29 mouse cellular contexts compared by ENCODE assay signal in the genomic region with DNA sequence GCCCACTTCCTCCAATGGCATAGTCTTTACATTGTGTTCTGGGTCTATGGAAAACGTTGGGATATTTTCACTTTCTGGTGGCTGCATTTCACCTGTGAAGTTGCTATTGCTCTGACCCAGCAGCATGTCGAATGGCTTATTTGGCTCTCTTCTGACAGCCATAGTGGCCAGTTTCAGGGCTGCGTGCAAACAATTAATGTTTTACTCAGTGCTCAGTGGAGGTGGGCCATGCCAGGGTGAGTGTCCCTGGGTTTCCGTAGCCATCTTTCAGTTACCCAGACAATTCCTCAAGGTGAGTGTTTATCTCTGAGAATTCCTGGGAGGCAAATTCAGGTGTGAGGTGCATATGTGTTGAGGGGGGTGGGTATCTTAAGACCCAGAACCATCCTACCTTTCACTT.
A peak's percentile ranks its signal among the peaks of the same experiment; 100 is the strongest.
DNase-seq lines count a peak whose midpoint lies in the region; ATAC-seq and TF ChIP-seq lines count a peak whose summit lies in the region.
"Had no signal": no experiment of that assay in that cellular context is flagged by ENCODE, and none has a peak within 500 bp of the region (broad histone marks: within the 10 kb centered on the region; RNA-seq: fewer than 3 reads in every experiment).

No protein-coding gene starts in this region.

- ATAC-seq in intestine, postnatal 0 days = no peak
- ATAC-seq in intestine, embryonic 16.5 days = no peak
- ATAC-seq in midbrain, embryonic 11.5 days (ENCODE audit: low FRiP score) = no peak
- ATAC-seq: activated CD4-positive, CD25-positive, alpha-beta regulatory T cell, adult 4 months; forebrain, embryonic 16.5 days had no signal

- intact Hi-C loops in gastrocnemius, postnatal 36 days (cut with DNase I) = no loop called here

- TF ChIP-seq CTCF in intestine, postnatal 0 days (IDR thresholded peaks at IDR 0.05; ENCODE audit: low read depth) = no peak

- no peaks in the 10 kb centered on the region for H3K27me3 ChIP-seq in intestine, postnatal 0 days (replicated peaks; ENCODE audit: control insufficient read depth, insufficient read depth, low read length)
- H3K27me3 ChIP-seq in intestine, embryonic 16.5 days (replicated peaks; ENCODE audit: control insufficient read depth, insufficient read depth, low read length) = no peaks in the 10 kb centered on the region
- no peaks in the 10 kb centered on the region for H3K27me3 ChIP-seq in midbrain, embryonic 11.5 days (ENCODE audit: control insufficient read depth, insufficient read depth, low read length)
- no peaks in the 10 kb centered on the region for H3K27me3 ChIP-seq in midbrain, embryonic 10.5 days (ENCODE audit: low read depth, poor library complexity, severe bottlenecking)
- H3K27me3 ChIP-seq: CH12.LX; heart, embryonic 13.5 days; hindbrain, embryonic 15.5 days; limb, embryonic 13.5 days; liver, embryonic 15.5 days had no signal

- no peaks in the 10 kb centered on the region for H3K9me3 ChIP-seq in intestine, postnatal 0 days (ENCODE audit: control insufficient read depth)
- no peaks in the 10 kb centered on the region for H3K9me3 ChIP-seq in intestine, embryonic 16.5 days (ENCODE audit: control insufficient read depth, low read length)
- H3K9me3 ChIP-seq in midbrain, embryonic 11.5 days (ENCODE audit: control insufficient read depth, low read length) = no peaks in the 10 kb centered on the region
- no peaks in the 10 kb centered on the region for H3K9me3 ChIP-seq in midbrain, embryonic 10.5 days (replicated peaks)
- H3K9me3 ChIP-seq: heart, embryonic 13.5 days; hindbrain, embryonic 15.5 days; limb, embryonic 13.5 days; liver, embryonic 15.5 days had no signal

- H3K9ac ChIP-seq in intestine, postnatal 0 days (ENCODE audit: low read depth, low read length) = no peak overlapping the region
- H3K9ac ChIP-seq in intestine, embryonic 16.5 days (ENCODE audit: low read depth, low read length) = no peak overlapping the region
- no peak overlapping the region for H3K9ac ChIP-seq in midbrain, embryonic 11.5 days (ENCODE audit: low read length)
- H3K9ac ChIP-seq: heart, embryonic 13.5 days; hindbrain, embryonic 15.5 days; limb, embryonic 13.5 days; liver, embryonic 15.5 days had no signal

- H3K4me3 ChIP-seq in intestine, postnatal 0 days (ENCODE audit: low read depth, low read length) = no peak overlapping the region
- H3K4me3 ChIP-seq in intestine, embryonic 16.5 days (ENCODE audit: low read length) = no peak overlapping the region
- H3K4me3 ChIP-seq in midbrain, embryonic 11.5 days (ENCODE audit: low read depth, low read length) = no peak overlapping the region
- H3K4me3 ChIP-seq in midbrain, embryonic 10.5 days = no peak overlapping the region
- H3K4me3 ChIP-seq: erythroblast, embryonic 14.5 days; gastrocnemius, adult 2 months; heart, embryonic 13.5 days; hindbrain, embryonic 15.5 days; limb, embryonic 13.5 days; liver, embryonic 15.5 days; megakaryocyte, embryonic 14.5 days had no signal

- 0 out of 2 replicates have a peak overlapping the region, but pooled peaks have one; percentile 7 for H3K4me2 ChIP-seq in intestine, postnatal 0 days (replicated peaks; ENCODE audit: low read depth)
- H3K4me2 ChIP-seq in intestine, embryonic 16.5 days (ENCODE audit: low read depth, low read length) = no peak overlapping the region
- H3K4me2 ChIP-seq in midbrain, embryonic 11.5 days = no peak overlapping the region
- H3K4me2 ChIP-seq: heart, embryonic 13.5 days; hindbrain, embryonic 15.5 days; limb, embryonic 13.5 days; liver, embryonic 15.5 days had no signal

- H3K36me3 ChIP-seq in intestine, postnatal 0 days (ENCODE audit: control insufficient read depth, insufficient read depth) = no peaks in the 10 kb centered on the region
- H3K36me3 ChIP-seq in intestine, embryonic 16.5 days (ENCODE audit: control insufficient read depth, insufficient read depth, low read length) = no peaks in the 10 kb centered on the region
- no peaks in the 10 kb centered on the region for H3K36me3 ChIP-seq in midbrain, embryonic 11.5 days (ENCODE audit: control insufficient read depth, insufficient read depth, low read length)
- no peaks in the 10 kb centered on the region for H3K36me3 ChIP-seq in midbrain, embryonic 10.5 days
- H3K36me3 ChIP-seq: heart, embryonic 13.5 days; hindbrain, embryonic 15.5 days; limb, embryonic 13.5 days; liver, embryonic 15.5 days had no signal

- DNase-seq in midbrain, embryonic 11.5 days (ENCODE audit: low spot score, missing footprints) = peak; percentile 21
- no peak for DNase-seq in midbrain, embryonic 10.5 days (ENCODE audit: low spot score)
- peak; percentile 24 for DNase-seq in kidney, postnatal 14 days
- no peak for DNase-seq in gastrocnemius, postnatal 36 days
- no peak for DNase-seq in thymus, postnatal 14 days
- DNase-seq in ovary, adult 18-20 months (ENCODE audit: low spot score) = no peak
- DNase-seq: adrenal gland, adult 2 months; adrenal gland, postnatal 36 days; cerebellum, adult 18-20 months; cerebellum, postnatal 10 days; gastrocnemius, adult 2 months; heart, postnatal 10 days; lung, postnatal 4 days; midbrain, embryonic 14.5 days; right cerebral cortex, postnatal 25 days; thymus, adult 2 months; thymus, postnatal 4 days had no signal

- H3K27ac ChIP-seq in intestine, postnatal 0 days (ENCODE audit: low read depth, low read length) = no peak overlapping the region
- H3K27ac ChIP-seq in intestine, embryonic 16.5 days (ENCODE audit: low read length) = no peak overlapping the region
- no peak overlapping the region for H3K27ac ChIP-seq in midbrain, embryonic 11.5 days (ENCODE audit: low read depth, low read length)
- no peak overlapping the region for H3K27ac ChIP-seq in midbrain, embryonic 10.5 days (replicated peaks)
- H3K27ac ChIP-seq: gastrocnemius, adult 2 months; heart, embryonic 13.5 days; hindbrain, embryonic 15.5 days; limb, embryonic 13.5 days; liver, embryonic 15.5 days; stomach, postnatal 0 days had no signal

- H3K4me1 ChIP-seq in intestine, postnatal 0 days (replicated peaks; ENCODE audit: control insufficient read depth, insufficient read depth, low read length) = no peaks in the 10 kb centered on the region
- H3K4me1 ChIP-seq in intestine, embryonic 16.5 days (ENCODE audit: control insufficient read depth, insufficient read depth, low read length) = no peaks in the 10 kb centered on the region
- H3K4me1 ChIP-seq in midbrain, embryonic 11.5 days (ENCODE audit: control insufficient read depth, insufficient read depth, low read length) = no peaks in the 10 kb centered on the region
- peaks cover 9% of the 10 kb centered on the region; the same call in 1 of the 2 replicates for H3K4me1 ChIP-seq in midbrain, embryonic 10.5 days
- H3K4me1 ChIP-seq: heart, embryonic 13.5 days; hindbrain, embryonic 15.5 days; limb, embryonic 13.5 days; liver, embryonic 15.5 days; megakaryocyte, embryonic 14.5 days had no signal

- 58% methylated on average over 4 of the region's 4 CpGs for WGBS in intestine, postnatal 0 days
- WGBS in intestine, embryonic 16.5 days = 65% methylated on average over 4 of the region's 4 CpGs
- WGBS in midbrain, embryonic 11.5 days = 86% methylated on average over 4 of the region's 4 CpGs
- WGBS in midbrain, embryonic 10.5 days = 88% methylated on average over 4 of the region's 4 CpGs

Comparison
In these comparisons a context has a peak if more than half of its experiments do, and no peak if none do; other contexts are left out.
1. DNase-seq: peak in midbrain, embryonic 11.5 days (single experiment) and kidney, postnatal 14 days (single experiment); none in midbrain, embryonic 10.5 days (single experiment), gastrocnemius, postnatal 36 days (0 of 2), thymus, postnatal 14 days (single experiment) and ovary, adult 18-20 months (single experiment).